Mouse (Mus musculus) cerebellum, adult (tissue): ENCODE data around the gene Rbms3.

ENCODE experiments used
- ATAC-seq: cut with Nextera tagmentation; 2 replicates; pipeline ENCODE4 v1.9.2; 2017; ENCODE audit warnings: mild to moderate bottlenecking, moderate library complexity, mixed read lengths; ENCODE audit not compliant: insufficient number of reproducible peaks, low FRiP score, low TSS enrichment

Gene Rbms3

GRCm38 (mm10) chr9:117200067-117200658 is 429.6 kb downstream of the Rbms3 start:
- ATAC-seq: no peak

GRCm38 (mm10) chr9:117197531-117197930 is 432.2 kb downstream of the Rbms3 start:
- ATAC-seq: no peak

GRCm38 (mm10) chr9:117192565-117193540 is 436.9 kb downstream of the Rbms3 start:
- ATAC-seq: no peak

- ATAC-seq: no peak
These were observed 437.6 kb downstream of the Rbms3 start for GRCm38 (mm10) chr9:117192093-117192492.

- no peak for ATAC-seq
These were observed 441.3 kb downstream of the Rbms3 start for GRCm38 (mm10) chr9:117188406-117188805.

GRCm38 (mm10) chr9:117187116-117188034 is 442.3 kb downstream of the Rbms3 start:
- no peak for ATAC-seq

- no peak for ATAC-seq
These were observed 449.1 kb downstream of the Rbms3 start for GRCm38 (mm10) chr9:117180658-117181057.

- no peak for ATAC-seq
These were observed 451.3 kb downstream of the Rbms3 start for GRCm38 (mm10) chr9:117178366-117178765.

GRCm38 (mm10) chr9:117172526-117172925 is 457.2 kb downstream of the Rbms3 start:
- no peak for ATAC-seq

- ATAC-seq: no peak
These were observed 460.5 kb downstream of the Rbms3 start for GRCm38 (mm10) chr9:117169196-117169595.

- no peak for ATAC-seq
These were observed 466.6 kb downstream of the Rbms3 start for GRCm38 (mm10) chr9:117163143-117163542.

GRCm38 (mm10) chr9:117161150-117161549 is 468.6 kb downstream of the Rbms3 start:
- ATAC-seq: no peak

GRCm38 (mm10) chr9:117156330-117156905 is 473.3 kb downstream of the Rbms3 start:
- no peak for ATAC-seq

GRCm38 (mm10) chr9:117154590-117154989 is 475.1 kb downstream of the Rbms3 start:
- no peak for ATAC-seq

- no peak for ATAC-seq
These were observed 475.9 kb downstream of the Rbms3 start for GRCm38 (mm10) chr9:117153686-117154274.

- no peak for ATAC-seq
These were observed 477.8 kb downstream of the Rbms3 start for GRCm38 (mm10) chr9:117151951-117152350.

GRCm38 (mm10) chr9:117144057-117144723 is 485.5 kb downstream of the Rbms3 start:
- no peak for ATAC-seq

GRCm38 (mm10) chr9:117139971-117140370 is 489.7 kb downstream of the Rbms3 start:
- ATAC-seq: no peak

GRCm38 (mm10) chr9:117136410-117136809 is 493.3 kb downstream of the Rbms3 start:
- no peak for ATAC-seq
